Mouse (Mus musculus): ENCODE results near the gene C130026I21Rik.

DNA sequence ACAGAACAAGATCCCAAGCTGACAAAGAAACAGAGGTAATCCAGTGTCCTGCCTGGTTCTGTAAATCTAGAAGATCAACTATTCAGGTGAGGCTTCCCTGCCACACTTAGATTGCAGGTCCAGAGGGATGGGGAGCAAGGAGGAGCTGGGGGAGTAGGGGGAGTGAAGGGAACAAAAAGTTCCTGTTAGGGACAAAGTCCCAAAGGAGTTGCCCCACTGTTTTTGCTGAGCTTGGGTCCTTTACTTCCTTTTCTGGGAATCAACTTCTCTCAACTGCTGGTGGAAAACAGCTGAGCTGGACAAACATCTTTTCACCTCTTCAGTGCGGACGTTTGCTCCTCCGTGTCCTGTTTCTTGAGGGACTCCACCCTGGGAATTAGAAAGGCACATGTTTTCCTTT lies 324.4 kb downstream of the C130026I21Rik start:
- TF ChIP-seq CTCF (IDR thresholded peaks at IDR 0.05; ENCODE audit: borderline replicate concordance, extremely low read depth, insufficient read depth, insufficient read length), result no peak
- no peak for TF ChIP-seq POLR2A (IDR thresholded peaks at IDR 0.05; ENCODE audit: borderline replicate concordance, extremely low read depth, insufficient read depth, insufficient read length, poor library complexity, severe bottlenecking)
